Mouse (Mus musculus): Measurements from ENCODE around the gene BC024978. TPM values are rescaled to one million over a fixed set of nuclear protein-coding genes. Genes with fewer than 3 reads are reported as not detected.
A peak's percentile ranks its signal among the peaks of the same experiment; 100 is the strongest.

The BC024978 gene
- total RNA-seq, 2 experiments from 2014 or later: 9.2 to 13.3 TPM

DNA sequence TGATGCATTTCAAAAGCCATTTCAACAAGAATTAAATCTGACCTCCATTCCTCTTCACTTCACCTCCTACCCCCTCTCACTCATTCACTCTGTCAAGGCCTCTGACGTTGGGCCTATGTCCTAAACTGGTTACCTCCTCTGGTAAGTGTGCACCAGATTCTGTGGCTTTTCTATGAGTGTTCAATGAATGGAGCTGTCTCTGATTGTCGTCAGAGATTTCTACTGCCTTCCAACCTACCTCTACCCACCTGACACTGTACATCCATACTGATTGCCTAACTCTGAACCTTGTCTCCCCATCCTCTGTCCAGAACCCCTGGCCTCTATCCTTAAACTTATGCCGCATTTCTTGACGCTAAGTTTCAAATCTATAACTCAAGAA is 17.6 kb upstream of the BC024978 start:
- no peak for DNase-seq

DNA sequence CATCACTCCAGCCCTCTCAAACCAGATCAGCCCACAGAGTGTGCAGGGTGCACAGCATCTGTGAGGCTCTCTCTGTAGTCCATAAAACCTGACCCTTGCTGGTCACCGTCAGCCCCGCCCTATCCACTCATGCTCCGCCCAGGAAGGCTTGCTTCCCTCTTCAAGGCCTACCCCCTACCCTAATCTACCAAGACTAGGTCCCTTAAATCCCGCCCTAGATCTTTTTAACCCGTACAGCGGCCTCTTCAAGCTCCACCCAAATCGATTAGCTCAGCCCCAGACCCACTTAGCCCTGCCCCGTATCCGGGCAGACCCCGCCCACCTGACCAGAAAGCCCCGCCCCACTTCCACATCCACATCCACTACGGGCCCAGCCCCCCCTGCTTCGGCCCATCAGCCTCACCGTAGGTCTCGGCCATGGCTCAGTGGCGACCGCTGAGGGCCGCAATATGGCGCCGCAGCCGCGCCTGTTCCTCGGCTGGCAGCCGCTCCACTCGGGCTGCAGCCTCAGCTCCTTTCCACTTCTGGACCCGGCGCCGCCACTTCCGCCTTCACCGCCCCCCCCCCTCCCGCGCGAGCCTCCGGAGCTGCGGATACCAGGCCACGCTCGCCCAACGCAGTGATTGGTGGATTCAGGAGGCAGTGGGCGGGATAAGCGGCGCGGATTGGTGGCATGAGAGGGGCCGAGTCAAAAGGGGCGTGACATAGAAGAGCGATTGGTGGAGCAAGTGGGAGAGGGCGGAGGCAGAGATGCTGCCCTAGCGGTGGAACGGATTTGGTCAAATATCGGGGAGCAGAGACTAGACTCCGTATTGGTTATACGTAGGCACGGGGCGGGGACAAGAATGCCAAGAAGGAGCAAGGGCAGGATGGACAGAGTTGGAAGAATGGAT is 17.0 kb upstream of the BC024978 start, which contains the start of gene Rab4b:
TSS of gene Rab4b (minus strand) at position 573 of the 893 bp plus-strand sequence.
- DNase-seq: peak; percentile 95

- no peak for DNase-seq
Observed at GRCm38 (mm10) chr7:27179217-27179918, 16.2 kb upstream of the BC024978 start.

DNA sequence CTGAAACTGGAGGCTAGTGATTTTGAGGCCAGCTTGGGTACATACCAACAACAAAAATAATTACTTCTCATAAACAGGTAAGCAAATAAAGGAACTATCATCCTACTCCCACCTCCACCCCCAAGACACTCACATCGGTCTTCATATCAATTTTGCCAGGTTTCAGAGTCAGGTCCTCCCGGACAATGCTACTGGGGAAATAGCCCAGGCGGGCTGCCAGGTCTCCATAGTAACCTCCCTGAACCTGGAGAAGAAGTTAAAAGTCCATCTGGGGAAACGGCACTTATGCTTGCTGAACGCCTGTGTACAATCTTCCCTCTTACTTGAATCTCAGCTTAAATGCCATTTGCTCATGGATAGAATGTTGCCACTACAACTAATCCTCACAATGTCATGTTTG is 15.5 kb upstream of the BC024978 start:
- peak; percentile 73 for DNase-seq

DNA sequence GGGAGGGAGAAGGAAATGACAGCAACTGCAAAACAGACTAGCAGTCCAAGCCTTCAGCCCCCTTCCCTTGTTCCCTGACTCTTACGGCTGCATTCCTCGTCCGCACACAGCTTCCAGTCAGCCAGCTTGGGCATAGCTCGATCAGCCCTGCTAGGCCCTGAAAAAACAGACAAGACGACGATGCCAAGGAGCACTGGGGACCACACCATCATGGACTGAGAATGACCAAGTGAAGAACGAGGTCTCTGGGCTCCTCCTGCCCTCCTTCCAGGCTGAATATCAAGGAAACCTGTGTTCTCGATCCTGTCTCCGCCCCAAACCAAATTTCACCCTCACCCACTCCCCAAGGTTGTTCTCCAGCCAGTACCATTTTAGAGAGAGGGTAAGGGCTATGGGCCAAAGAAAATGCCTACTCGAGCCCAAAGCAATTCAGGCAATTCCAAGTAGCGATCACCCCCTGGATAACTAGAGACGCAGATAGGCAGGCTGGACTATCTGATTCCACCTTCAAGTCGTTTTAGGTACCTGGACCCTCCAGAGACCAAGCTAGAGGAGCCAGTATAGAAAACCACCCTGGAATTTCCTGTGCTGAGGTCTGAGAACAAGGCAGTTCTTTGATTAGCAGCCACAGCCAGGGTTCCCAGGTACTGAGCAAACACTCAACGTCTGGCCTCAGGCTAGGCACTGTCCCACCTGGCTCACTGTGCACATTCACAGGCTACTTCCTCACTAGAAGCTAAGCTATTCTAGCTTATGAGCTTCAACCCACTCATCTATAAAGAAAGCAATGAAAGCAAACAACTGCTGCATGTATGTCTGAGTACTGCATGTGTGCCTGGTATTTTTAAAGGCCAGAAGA is 14.5 kb upstream of the BC024978 start, which contains the start of the genes Gm21983 and Mia:
TSS of gene Gm21983 (minus strand) at position 250 of the 859 bp plus-strand sequence.
TSS of gene Mia (minus strand) at position 321 of the 859 bp plus-strand sequence.
- DNase-seq: no peak

- DNase-seq: no peak
Observed at GRCm38 (mm10) chr7:27182498-27182897, 13.1 kb upstream of the BC024978 start.

DNA sequence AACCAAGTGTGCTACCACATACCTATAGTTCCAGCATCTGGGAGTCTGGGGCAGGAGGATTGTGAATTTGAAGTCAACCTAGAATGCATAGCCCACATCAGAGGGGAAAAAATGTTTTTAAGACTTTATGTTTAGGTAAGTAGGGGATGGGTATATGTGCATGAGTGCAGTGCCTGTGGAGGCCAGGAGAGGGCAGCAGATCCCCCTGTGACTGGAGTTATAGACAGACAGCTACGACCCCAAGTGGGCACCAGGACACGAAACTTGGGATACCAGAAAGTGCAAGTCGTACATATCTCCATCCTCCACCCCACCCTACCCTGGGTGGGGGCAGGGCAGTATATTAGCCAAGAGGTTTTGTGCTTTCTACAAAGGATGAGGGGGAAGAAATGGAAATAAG is 10.6 kb upstream of the BC024978 start:
- peak; percentile 42 for DNase-seq

DNA sequence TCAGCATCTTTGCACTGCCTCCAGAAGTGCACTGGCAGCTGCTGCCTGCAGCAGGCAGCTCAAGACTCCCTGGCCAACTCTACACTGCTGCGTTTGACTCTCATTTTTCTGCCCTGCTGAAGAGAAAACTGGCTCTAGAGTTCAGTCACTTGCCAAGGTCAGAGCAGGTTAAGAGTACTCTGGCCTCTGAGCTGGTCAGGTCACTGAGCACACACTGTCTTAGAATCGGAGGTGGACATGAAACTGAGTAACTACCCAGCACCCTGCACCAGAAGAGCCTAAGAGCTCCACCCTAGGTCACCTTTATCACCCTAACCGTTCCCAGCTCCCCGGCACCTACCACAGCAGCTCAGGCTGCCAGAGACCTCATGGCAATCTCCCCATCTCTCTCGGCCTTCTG is 9.6 kb upstream of the BC024978 start:
- no peak for DNase-seq

GRCm38 (mm10) chr7:27189271-27189931 is 6.2 kb upstream of the BC024978 start:
- no peak for DNase-seq

DNA sequence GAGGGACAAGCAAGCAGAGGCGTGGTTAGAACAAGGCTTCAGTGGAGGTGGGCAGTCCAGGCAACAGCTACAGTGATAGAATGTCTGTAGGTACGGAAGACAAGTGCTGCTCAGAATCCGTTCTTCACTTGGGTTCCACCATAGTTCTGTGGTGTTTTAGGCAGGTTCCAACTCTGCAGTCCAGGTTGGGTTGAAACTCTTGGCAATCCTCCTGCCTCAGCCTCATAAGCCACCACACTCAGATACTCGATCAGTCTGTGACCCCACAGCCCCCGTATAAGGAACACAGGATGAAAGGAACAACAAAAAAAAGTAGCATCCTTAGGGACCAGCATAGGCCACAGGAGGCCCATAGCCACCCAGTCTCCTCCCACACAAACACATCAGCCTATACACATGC is 3.1 kb upstream of the BC024978 start:
- DNase-seq: no peak

GRCm38 (mm10) chr7:27193731-27194130 is 1.9 kb upstream of the BC024978 start:
- no peak for DNase-seq

DNA sequence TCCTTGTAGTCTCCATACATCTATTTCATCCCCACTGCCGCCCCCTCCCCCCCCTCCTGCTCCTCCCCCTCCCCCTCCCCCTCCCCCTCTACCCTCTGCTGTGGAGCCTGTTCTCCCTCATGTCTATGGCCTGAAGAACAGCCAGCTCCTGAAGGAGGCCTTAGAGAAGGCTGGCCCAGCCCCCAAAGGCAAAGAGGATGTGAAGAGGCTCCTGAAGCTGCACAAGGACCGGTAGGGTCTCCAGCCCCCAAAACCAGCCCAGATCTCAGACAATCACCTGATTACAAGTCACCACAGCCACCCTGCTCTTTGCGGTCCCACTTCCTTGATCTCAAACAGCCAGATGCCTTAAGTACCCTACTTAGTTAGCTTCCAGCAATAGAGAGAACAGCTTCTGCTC is 1.6 kb downstream of the BC024978 start:
- no peak for DNase-seq

GRCm38 (mm10) chr7:27197634-27198033 is 2.1 kb downstream of the BC024978 start:
- no peak for DNase-seq

DNA sequence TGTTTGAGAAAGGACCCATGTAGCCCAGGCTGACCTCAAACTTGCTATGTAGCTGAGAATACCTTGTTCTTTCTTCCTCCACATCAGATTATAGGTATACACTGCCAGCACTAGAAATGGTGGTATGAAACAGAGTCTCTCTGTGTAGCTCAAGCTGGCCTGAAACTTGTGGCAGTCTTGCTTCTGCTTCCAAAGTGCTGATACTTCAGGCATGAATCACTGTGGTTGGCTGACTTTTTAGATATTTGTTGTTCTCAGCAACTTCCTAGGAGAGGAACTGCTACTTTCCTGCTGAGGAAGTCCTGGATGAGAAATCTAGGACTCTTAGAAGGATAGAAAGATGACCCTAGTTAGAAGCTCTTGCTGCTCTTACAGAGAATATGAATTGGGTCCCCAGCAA is 2.8 kb downstream of the BC024978 start:
- no peak for DNase-seq

DNA sequence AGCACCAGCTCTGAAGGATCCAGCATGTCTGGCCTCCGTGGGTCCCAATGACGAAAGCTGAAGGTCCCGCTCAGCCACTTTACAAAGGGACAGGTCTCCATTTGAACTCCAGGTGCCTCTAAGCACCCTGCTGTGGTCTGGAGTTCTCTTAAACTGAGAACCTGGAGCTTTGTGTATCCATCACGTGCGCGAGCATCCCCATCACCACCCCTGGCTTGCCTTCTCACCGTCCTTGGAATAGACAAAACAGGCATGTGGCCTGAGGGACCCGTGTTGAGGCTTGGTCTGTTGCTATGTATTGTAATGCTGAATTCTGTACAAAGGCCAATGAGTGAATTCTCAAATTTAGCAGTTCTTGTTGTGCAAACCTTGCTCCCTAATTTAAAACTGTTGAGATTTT is 3.2 kb downstream of the BC024978 start:
- DNase-seq: no peak

GRCm38 (mm10) chr7:27203730-27204449 is 8.3 kb downstream of the BC024978 start:
- no peak for DNase-seq

DNA sequence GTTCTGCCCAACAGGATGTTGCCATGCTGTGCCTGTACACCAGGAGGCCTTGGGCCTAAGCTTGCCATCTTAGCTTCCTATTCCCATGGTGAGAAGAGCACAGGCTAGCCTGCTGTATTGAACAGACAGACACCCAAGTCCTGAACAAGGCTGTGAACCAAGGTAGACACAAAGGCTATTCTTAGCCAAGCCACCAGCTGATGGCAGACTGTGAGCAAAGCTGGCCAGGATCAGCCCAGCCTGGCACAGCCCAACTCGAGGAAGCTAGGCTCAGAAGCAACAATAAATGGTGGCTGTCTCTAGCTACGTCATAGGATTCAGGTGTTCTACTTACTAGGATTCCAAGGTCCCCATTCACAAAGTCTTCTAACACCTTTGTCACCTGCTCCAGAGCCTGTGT is 17.0 kb downstream of the BC024978 start:
- DNase-seq: no peak

GRCm38 (mm10) chr7:27218586-27218985 is 23.0 kb downstream of the BC024978 start:
- DNase-seq: no peak

- no peak for DNase-seq
Observed at GRCm38 (mm10) chr7:27219937-27220336, 24.4 kb downstream of the BC024978 start.

DNA sequence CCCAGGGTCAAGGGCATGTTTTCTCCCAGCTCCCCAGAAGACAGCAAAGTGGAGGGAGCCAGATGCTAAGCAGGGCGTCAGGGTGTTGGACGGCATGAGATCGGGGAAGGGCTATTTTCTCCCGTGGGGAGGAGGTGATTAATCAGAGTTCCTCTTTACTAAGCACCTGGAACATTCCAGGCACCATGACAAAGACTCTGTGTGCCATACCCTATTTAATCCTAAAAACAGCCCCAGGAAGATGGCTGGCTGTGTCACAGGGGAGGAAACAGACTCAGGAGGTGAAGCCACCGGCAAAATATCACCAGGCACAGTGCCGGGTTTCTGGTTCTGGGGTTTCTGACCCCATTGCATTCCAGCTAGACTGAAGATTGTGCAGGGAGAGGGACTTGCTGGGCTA is 26.4 kb downstream of the BC024978 start:
- DNase-seq: no peak

DNA sequence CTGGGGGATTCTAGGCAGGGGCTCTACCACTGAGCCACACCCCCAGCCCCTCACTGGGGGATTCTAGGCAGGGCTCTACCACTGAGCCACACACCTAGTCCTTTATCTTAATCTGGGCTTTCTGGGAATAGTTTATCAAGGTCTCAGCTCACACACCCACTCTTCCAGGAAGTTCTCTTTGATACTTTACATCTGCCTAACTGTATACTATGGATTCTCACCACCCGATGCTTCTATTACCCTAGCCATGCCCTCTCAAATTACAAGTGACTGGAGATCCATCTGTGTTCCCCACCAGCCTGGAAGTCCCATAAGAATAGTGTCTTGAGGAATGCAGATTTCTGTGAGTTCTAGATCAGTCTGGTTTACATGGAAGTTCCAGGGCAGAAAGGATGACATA is 27.0 kb downstream of the BC024978 start:
- no peak for DNase-seq

All from gastrocnemius, postnatal 10 days (tissue).